13 mouse cellular contexts compared by ENCODE assay signal in genomic region chr7:112872435-112873196, GRCm38 (mm10).
DNase-seq lines count a peak whose midpoint lies in the region; ATAC-seq lines count a peak whose summit lies in the region.
"Had no signal": no experiment of that assay in that cellular context is flagged by ENCODE, and none has a peak within 500 bp of the region (broad histone marks: within the 10 kb centered on the region; RNA-seq: fewer than 3 reads in every experiment).

No protein-coding gene starts in this region.

- DNase-seq in kidney, adult 18-20 months = no peak
- DNase-seq in heart, adult 8-10 months (ENCODE audit: low spot score) = peak; percentile 61
- peak; percentile 48 to 63 for DNase-seq in heart, postnatal 10 days
- no peak for DNase-seq in frontal cortex, adult 2 months (ENCODE audit: extremely low spot score in 1 of 2, low spot score in 1 of 2)
- no peak for DNase-seq in right cerebral cortex, postnatal 14 days
- DNase-seq: adrenal gland, postnatal 36 days; thymus, adult 2 months had no signal

- H3K9me3 ChIP-seq in kidney, embryonic 15.5 days (replicated peaks) = no peaks in the 10 kb centered on the region
- H3K9me3 ChIP-seq in embryonic facial prominence, embryonic 15.5 days (replicated peaks) = no peaks in the 10 kb centered on the region
- H3K9me3 ChIP-seq: limb, embryonic 15.5 days had no signal

- no peaks in the 10 kb centered on the region for H3K27me3 ChIP-seq in kidney, embryonic 15.5 days
- H3K27me3 ChIP-seq in embryonic facial prominence, embryonic 15.5 days = no peaks in the 10 kb centered on the region
- H3K27me3 ChIP-seq: limb, embryonic 15.5 days had no signal

- H3K4me2 ChIP-seq in kidney, embryonic 15.5 days = no peak overlapping the region
- no peak overlapping the region for H3K4me2 ChIP-seq in embryonic facial prominence, embryonic 15.5 days (replicated peaks)
- H3K4me2 ChIP-seq: limb, embryonic 15.5 days; lung, embryonic 14.5 days had no signal

- H3K27ac ChIP-seq in kidney, embryonic 15.5 days = peak overlapping the region; percentile 82
- peak overlapping the region; percentile 24; the same call in 1 of the 2 replicates for H3K27ac ChIP-seq in embryonic facial prominence, embryonic 15.5 days (replicated peaks)
- H3K27ac ChIP-seq: limb, embryonic 15.5 days had no signal

- WGBS in kidney, embryonic 15.5 days = 64% methylated on average over 9 of the region's 9 CpGs
- 64% methylated on average over 9 of the region's 9 CpGs for WGBS in embryonic facial prominence, embryonic 15.5 days

- 0 out of 2 replicates have a peak, but pooled peaks have one; percentile 4 for ATAC-seq in kidney, embryonic 15.5 days (replicated peaks; ENCODE audit: low FRiP score)
- ATAC-seq in embryonic facial prominence, embryonic 15.5 days (ENCODE audit: insufficient number of reproducible peaks, low FRiP score, low TSS enrichment, low read depth) = no peak
- ATAC-seq: CD4-positive, CD25-positive, alpha-beta regulatory T cell, adult 4 months; forebrain, embryonic 14.5 days had no signal

- H3K4me3 ChIP-seq in kidney, embryonic 15.5 days (replicated peaks) = no peak overlapping the region
- H3K4me3 ChIP-seq in embryonic facial prominence, embryonic 15.5 days (replicated peaks) = no peak overlapping the region
- H3K4me3 ChIP-seq: limb, embryonic 15.5 days had no signal

- H3K4me1 ChIP-seq in kidney, embryonic 15.5 days = peaks cover 58% of the 10 kb centered on the region
- peaks cover 24% of the 10 kb centered on the region for H3K4me1 ChIP-seq in embryonic facial prominence, embryonic 15.5 days

- no peak overlapping the region for H3K9ac ChIP-seq in kidney, embryonic 15.5 days
- no peak overlapping the region for H3K9ac ChIP-seq in embryonic facial prominence, embryonic 15.5 days
- H3K9ac ChIP-seq: limb, embryonic 15.5 days; lung, embryonic 14.5 days had no signal

- peaks cover 43% of the 10 kb centered on the region for H3K36me3 ChIP-seq in kidney, embryonic 15.5 days
- peaks cover 29% of the 10 kb centered on the region for H3K36me3 ChIP-seq in embryonic facial prominence, embryonic 15.5 days

- intact Hi-C loops in heart, postnatal 10 days (cut with DNase I) = no loop called here

Comparison
In these comparisons a context has a peak if more than half of its experiments do, and no peak if none do; other contexts are left out.
1. DNase-seq: peak in heart, adult 8-10 months (single experiment) and heart, postnatal 10 days (2 of 2); none in kidney, adult 18-20 months (single experiment), frontal cortex, adult 2 months (0 of 2) and right cerebral cortex, postnatal 14 days (single experiment).